Mouse (Mus musculus) kidney, adult 11 months (tissue): ENCODE results near the gene Parp16.
"Not testable (repeated sequence)": the region's sequence is repeated elsewhere in the genome, so short reads cannot be mapped to it uniquely, and the experiment has no call there.

Experiments
- DNase-seq: peaks from one replicate; pipeline ENCODE4 v3.0.0; 2022

The Parp16 gene

GRCm38 (mm10) chr9:65214425-65214777 lies 19.2 kb downstream of the Parp16 start:
- DNase-seq, result no peak

GRCm38 (mm10) chr9:65214778-65215493 lies 19.8 kb downstream of the Parp16 start:
- peak; percentile 91 for DNase-seq

- DNase-seq, result no peak
These were observed 20.5 kb downstream of the Parp16 start for GRCm38 (mm10) chr9:65215494-65216126.

- no peak for DNase-seq
These were observed 21.8 kb downstream of the Parp16 start for GRCm38 (mm10) chr9:65216972-65217371.

- peak; percentile 55 for DNase-seq
These were observed 22.5 kb downstream of the Parp16 start for GRCm38 (mm10) chr9:65217661-65218060.

- no peak for DNase-seq
These were observed 23.8 kb downstream of the Parp16 start for GRCm38 (mm10) chr9:65218916-65219315.

DNA sequence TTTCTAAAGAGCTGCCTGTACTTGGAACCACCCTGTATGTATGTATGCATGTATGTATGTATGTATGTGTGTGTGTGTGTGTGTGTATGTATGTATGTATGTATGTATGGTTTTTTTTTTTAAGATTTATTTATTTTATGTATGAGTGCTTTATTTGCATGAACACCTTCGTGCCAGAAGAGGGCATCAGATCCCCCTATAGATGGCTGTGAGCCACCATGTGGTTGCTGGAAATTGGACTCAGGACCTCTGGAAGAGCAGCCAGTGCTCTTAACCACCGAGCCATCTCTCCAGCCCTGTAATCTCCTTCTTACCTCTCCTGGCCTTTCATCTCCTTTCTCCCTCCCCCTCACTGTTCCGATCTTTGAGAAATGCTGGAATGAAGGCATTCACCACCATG lies 25.2 kb downstream of the Parp16 start:
- not testable (repeated sequence) for DNase-seq

- DNase-seq, result no peak
These were observed 28.8 kb downstream of the Parp16 start for GRCm38 (mm10) chr9:65223927-65224326.

DNA sequence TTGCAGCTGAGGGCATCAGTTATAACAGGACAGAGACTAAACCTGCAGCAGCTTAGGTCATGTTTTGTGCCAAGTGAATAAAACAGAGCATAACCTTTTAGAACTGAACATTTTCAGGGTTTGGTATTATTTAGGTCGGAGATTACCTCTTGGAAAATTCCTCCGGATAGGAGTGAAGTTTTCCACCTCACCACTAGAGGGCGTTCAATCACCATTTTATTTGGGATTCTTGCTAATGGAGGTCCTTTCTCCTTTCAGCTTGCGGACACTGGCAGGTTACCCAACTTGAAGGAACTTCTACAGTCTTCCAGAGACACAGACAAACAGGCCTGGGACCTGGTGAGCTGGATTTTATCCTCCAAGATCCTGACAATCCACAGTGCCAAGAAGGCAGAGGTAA lies 30.6 kb downstream of the Parp16 start:
- DNase-seq, result no peak

DNA sequence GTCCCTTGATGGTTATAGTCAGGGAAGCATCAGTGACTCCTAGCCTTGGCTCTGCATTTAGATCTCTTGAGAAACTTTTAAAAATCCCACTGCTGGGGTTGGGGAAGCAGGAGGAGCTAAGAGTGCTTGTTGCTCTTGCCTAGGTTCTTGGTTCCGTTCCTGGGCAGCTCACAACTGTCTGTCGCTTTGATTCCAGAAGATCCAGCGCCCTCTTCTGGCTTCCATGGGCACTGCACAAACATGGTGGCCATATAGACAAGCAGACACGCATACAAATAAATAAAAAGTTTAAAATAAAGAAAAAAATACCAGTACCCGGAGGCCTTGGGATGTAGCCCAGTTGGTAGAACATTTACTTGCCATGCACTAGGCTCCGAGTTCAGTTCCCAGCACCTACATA lies 35.1 kb downstream of the Parp16 start:
- DNase-seq, result no peak

DNA sequence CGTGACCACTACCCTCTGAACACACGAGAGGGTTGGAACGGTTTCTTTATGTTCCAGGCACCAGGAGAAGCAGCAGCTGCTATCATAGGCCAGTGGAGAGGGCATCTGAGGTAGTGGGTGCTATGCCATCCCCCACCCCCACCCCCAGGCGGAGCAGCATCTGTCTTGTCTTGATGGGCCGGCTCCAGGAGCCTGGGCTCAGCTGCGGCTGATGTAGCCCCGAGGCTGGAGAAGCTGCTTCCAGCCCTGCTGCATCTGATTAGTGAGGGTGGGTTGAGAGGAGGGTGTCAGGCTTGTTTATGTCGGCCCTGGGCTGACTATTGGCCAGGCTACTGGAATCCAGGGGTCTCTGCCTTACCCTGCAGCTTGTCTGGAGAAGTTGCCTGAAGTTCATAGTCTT lies 36.1 kb downstream of the Parp16 start:
- DNase-seq, result no peak

DNA sequence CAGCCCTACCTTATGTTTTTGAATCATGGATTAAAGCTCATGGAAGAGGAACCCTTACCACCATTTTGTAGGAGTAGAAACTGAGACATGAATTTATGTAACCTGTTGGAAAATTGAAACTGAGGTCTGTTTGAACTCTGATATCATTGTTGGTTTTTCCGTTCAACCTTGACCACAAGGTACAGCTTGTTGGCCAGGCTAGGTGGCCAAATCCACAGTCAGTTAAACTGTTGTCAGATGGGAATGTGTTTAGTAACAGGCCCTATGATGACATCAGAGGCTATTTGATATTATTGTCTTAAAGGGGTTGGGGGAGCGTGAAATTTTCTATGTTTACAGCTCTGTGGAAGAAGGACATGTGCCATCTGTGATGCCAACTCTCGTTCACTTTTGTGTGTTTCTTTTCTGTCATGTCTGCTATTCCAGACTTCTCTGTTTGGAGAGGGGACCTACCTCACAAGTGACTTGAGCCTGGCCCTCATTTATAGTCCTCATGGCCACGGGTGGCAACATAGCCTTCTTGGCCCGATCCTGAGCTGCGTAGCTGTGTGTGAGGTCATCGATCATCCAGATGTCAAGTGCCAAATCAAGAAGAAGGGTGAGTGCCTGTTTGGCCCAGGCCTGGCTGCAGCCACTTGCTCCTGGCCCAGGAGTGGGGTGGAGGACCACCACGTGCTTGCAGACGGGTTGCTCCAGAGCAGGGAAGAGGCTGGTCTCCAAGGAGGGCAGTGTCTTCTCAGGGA lies 38.3 kb downstream of the Parp16 start:
- DNase-seq, result no peak

DNA sequence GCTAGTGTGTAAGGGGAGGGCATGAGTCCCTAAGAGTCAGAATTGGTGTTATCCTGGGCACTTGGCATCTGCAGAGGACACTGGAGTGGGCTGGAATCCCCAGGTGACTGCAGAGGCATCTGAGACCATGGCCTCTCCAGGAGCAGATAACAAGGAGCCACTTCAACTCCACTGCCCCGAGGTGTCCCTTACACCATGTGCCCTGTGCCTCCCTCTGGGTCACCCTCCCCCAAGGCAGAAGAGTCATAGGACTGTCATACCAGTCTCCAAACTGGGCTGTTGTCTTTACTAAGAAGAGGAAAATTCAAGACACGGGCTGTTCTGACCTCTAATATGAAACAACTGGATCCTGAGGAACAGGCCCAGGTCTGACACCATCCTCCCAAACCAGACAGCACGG lies 39.6 kb downstream of the Parp16 start:
- no peak for DNase-seq

DNA sequence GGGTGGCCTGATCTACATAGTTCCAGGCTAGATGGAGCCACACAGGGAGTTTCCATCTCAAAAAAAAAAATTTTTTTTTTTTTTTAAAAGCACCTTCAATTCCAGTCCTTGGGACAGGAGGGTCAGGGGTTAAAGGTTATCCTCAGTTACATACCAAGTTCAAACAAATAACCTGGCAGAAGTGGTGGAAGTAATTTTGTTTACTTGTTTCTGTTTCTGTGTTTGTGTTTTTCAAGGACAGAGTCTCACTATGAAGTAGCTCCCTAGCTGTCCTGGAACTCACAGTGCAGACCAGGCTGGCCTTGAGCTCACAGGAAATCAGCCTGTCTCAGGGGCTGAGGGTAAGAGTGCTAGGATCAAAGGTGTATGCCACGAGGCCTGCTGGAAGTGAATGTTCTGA lies 40.4 kb downstream of the Parp16 start:
- DNase-seq, result no peak

DNA sequence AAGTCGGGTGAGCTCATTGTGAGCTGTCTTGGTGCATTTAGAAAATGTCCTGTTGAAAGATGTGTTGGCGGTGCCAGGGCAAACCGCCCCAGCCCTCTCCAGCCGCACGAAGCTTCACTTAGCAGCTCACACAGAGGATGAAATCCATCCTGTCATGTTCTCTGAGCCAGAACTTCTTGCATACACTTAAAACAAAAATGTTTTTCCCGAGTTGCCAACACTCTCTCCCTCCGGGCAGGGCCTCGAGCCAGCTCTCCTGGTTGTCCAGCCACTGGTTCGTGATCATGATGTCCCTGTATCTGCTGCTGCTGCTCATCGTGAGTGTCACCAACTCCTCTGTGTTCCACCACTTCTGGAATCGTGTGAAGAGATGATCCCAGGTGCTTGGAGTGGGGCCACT lies 42.5 kb downstream of the Parp16 start:
- no peak for DNase-seq

DNA sequence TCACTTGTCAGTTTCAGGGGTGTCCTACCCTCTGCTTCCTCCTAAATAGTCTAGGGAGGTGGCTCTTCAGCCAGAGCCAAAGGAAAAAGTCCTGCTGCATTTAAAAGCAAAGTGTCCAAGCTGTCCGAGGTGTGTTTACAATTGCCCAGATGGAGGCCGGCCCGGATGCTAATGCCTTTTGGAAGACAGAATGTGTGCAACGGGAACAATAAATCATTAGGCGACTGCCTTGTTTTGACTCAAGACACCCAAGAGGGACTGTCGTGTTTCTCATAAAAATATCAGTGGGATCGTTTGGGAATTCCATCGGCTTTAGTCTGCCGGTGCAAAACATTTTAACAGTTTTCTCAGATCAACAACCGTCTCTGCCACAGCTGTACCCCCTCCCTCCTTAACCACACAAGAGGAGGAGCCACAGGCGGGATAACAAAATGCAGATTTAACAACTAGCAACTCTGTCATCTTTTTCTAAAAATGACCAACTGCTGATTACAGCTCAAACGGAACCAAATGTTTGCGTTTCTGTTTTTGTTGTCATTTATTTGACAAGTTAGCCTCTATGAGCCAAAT lies 43.1 kb downstream of the Parp16 start:
- DNase-seq, result no peak

GRCm38 (mm10) chr9:65239176-65239575 lies 44.0 kb downstream of the Parp16 start:
- no peak for DNase-seq

- no peak for DNase-seq
These were observed 44.6 kb downstream of the Parp16 start for GRCm38 (mm10) chr9:65239731-65240130.

DNA sequence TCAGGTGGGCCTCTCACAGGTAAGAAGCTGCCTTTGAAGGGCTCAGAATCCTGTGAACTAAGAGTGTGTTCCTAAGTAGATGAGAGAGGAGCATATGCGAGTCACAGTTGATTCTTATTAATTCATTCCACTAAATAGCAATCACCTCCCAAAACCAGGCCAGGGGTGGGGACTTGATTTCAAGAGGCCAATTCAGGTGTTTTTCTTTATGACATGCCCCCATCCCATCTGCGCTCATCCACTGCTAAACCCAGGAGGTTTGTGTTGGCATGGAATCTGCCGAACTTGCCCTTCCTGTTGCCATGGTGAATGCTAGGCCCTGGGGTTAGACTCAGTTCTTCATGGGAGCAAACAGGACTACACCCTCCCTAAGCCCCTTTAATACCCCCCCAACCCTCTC lies 45.4 kb downstream of the Parp16 start:
- no peak for DNase-seq

- no peak for DNase-seq
These were observed 46.8 kb downstream of the Parp16 start for GRCm38 (mm10) chr9:65241973-65242372.

DNA sequence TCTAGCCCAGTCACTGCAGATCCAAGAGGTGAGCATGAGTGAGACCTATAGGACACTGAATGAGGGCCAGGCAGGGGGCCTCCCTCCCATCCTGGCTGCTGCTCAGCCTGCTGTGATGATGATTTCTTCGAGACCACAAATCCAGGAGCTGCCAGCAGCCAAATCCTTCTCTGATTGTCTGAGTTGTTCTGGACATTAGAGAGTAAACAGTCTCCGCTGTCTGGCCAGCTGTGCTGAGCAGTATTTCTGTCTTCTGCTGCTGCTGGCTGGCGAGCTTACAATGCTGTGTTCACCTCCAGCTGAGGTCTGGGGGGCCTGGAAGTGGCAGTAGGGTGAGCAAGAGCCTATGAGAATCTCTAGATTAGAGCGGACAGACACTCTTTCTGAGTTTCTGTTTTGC lies 48.1 kb downstream of the Parp16 start:
- no peak for DNase-seq

DNA sequence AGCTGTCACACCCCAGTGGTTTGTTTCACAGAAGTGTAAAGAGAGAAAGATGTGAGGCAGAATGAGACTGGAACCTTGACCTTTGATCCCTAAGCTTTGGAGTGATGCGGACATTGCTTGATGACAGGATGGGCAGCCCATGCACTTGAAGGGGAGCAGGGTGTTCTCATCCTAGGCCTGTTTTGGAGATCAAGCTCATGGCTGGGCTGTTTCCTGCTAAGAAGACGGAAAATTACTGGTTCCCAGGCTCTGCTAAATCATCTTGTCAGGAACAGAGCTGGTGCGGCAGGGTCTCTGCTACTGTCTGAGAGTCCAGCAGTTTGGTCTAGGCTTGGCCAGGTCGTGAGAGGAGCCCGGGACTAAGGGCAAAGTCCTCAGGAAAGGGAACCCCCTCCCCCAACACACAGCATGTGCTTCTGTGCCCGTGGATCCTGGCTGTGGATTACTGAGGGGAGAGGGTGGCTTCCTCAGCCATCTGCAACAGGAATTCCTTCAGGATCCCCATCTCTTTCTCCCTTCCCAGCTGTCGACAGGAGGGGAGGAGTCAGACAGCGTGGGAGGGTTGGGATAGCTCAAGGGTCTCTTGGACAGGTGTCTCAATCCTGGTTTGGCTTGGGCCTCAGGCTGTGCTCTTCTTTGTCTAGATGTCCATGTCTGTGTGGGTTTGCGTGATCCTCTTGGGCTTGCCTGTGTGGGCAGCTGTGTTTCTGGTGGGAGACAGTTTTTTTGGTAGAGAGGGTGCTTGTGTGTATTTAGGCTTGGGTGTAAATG lies 49.1 kb downstream of the Parp16 start:
- DNase-seq, result peak; percentile 29
